Mouse (Mus musculus): ENCODE measurements around the gene Upf1. TPM values are rescaled to one million over a fixed set of nuclear protein-coding genes. Genes with fewer than 3 reads are reported as not detected.
A peak's percentile ranks its signal among the peaks of the same experiment; 100 is the strongest.

Gene Upf1
- total RNA-seq (2018; cell fraction: chromatin; rRNA removed): 100 to 1,000 TPM in 1 of 26 experiments, 10 to 100 TPM in 25; 34.5 to 111 (median 71.9) TPM
- total RNA-seq (2018; cell fraction: cytosol; rRNA removed): 10 to 100 TPM; 22.7 to 52.8 (median 35.2) TPM
- total RNA-seq (2018; cell fraction: nucleus; rRNA removed): 10 to 100 TPM; 38.9 to 80.1 (median 55.5) TPM
- polyA plus RNA-seq (2018): 19.3 to 31.3 TPM (median 30.1 TPM) in 3 replicates

GRCm38 (mm10) chr8:70353194-70353817 lies at the start of gene Upf1:
Gene Upf1 (minus strand): TSS chr8:70353278.
- H3K4me3 ChIP-seq (ENCODE audit: inconsistent target): peak within 1 kb of the TSS; percentile 76
- no peaks in the 10 kb centered on the region for H3K36me3 ChIP-seq (ENCODE audit: inconsistent target)
- peaks cover 43% of the 10 kb centered on the region for H3K79me2 ChIP-seq (ENCODE audit: inconsistent target)
- WGBS (ENCODE audit: missing documents): 2% methylated on average over 68 of the region's 69 CpGs
- H3K27ac ChIP-seq: peak within 1 kb of the TSS; percentile 51

DNA sequence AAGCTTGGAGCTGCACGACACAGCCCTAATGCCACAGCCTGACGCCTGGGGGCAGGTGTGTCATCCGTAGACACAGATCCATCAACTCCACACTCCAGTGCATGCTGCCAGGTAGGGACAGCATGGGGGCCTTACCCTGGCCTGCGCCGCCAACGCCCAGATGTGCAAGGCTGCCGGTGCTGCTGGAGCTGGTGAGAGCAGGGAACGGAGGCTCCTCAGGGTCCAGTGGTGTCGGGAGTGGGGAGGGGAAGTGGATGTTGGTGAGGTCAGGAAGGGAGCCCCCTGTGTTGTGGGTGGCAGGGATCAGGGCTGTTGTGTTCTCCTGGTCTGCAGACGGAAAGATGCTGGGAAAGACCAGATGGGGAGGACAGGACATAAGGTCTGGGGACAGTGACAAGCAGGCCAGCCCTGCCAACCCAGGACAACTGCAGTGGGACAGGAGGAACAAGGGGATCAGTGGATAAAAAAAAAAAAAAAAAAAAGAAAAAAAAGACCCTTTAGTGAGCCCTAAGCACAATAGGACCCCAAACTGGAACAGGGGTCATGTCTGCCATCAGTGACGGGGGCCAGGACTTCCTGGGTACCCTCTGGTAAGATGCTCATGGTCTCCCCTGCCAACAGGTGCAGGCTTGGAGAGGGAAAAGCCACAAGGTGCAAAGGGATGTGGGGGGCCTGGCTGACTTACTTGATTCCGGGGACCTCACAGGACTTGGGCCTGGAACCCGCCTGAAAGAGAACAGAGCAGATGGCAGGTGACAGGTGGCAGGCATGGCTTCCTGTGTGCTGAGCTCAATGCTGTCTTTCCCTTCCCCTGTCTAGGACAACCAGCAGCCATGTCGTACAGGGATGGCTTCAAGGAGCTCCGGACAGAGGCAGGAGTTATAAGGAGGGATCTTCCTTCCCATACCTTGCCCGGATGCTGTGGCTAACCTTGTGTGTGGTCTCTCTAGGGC lies 44.8 kb upstream of the Upf1 start:
- Histone ChIP-seq H3K27ac (no peak overlapping the region), H3K36me3 (ENCODE audit: inconsistent target) (no peaks in the 10 kb centered on the region), H3K4me3 (ENCODE audit: inconsistent target) (no peak overlapping the region), H3K79me2 (ENCODE audit: inconsistent target) (no peaks in the 10 kb centered on the region)
- 95% methylated on average over 14 of the region's 16 CpGs for WGBS (ENCODE audit: missing documents)

DNA sequence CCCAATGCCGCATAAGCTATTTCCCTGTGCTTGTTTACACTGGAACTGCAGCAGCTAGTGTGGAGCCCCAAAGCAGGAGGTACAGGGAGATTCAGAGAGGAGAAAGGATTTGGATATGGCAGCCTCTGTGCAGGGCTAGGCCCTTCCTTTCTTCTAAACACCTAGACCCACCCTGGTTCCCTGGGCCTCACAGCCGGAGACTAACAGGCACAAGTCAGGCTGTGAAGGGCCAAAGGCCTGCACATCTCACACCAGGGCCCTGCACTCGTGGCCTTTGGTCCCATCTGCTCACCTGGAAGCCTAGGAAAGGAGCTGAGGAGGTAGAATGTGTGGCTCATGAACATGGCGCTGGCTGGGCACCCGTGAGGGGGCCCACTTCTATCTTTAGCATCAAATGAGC lies 43.1 kb upstream of the Upf1 start:
- H3K4me3 ChIP-seq (ENCODE audit: inconsistent target): no peak overlapping the region
- H3K79me2 ChIP-seq (ENCODE audit: inconsistent target): no peaks in the 10 kb centered on the region
- H3K36me3 ChIP-seq (ENCODE audit: inconsistent target): no peaks in the 10 kb centered on the region
- H3K27ac ChIP-seq: no peak overlapping the region
- 88% methylated on average over 5 of the region's 5 CpGs for WGBS (ENCODE audit: missing documents)

GRCm38 (mm10) chr8:70395649-70396048 lies 42.6 kb upstream of the Upf1 start:
- no peak overlapping the region for H3K27ac ChIP-seq
- no peaks in the 10 kb centered on the region for H3K79me2 ChIP-seq (ENCODE audit: inconsistent target)
- WGBS (ENCODE audit: missing documents): 80% methylated on average over 5 of the region's 5 CpGs
- no peaks in the 10 kb centered on the region for H3K36me3 ChIP-seq (ENCODE audit: inconsistent target)
- no peak overlapping the region for H3K4me3 ChIP-seq (ENCODE audit: inconsistent target)

- no peaks in the 10 kb centered on the region for H3K36me3 ChIP-seq (ENCODE audit: inconsistent target)
- 96% methylated on average over 8 of the region's 8 CpGs for WGBS (ENCODE audit: missing documents)
- H3K27ac ChIP-seq: no peak overlapping the region
- no peak overlapping the region for H3K4me3 ChIP-seq (ENCODE audit: inconsistent target)
- no peaks in the 10 kb centered on the region for H3K79me2 ChIP-seq (ENCODE audit: inconsistent target)
Observed at GRCm38 (mm10) chr8:70394269-70394998, 41.4 kb upstream of the Upf1 start.

GRCm38 (mm10) chr8:70393087-70393486 lies 40.0 kb upstream of the Upf1 start:
- Histone ChIP-seq H3K79me2 (ENCODE audit: inconsistent target) (no peaks in the 10 kb centered on the region), H3K27ac (no peak overlapping the region), H3K36me3 (ENCODE audit: inconsistent target) (no peaks in the 10 kb centered on the region), H3K4me3 (ENCODE audit: inconsistent target) (no peak overlapping the region)
- WGBS (ENCODE audit: missing documents): 67% methylated on average over 1 of the region's 5 CpGs

DNA sequence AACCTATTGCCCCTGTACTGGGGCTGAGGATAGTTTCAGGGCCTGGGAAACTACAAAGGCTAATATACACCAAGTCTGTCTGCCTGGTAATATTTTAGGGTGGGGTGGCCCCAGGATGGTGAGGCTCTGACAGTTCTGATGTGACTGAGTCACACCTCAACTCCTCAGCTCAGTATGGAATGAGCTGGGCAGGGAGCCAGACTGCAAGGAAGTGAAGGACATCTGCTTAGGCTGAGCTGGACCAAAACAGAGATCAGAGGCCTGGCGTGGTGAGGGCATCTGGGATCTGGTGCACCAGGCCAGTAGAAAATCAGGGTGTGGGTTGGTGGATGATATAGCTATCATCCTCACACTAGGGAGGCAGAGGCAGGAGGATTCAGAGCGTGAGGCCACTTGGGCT lies 36.6 kb upstream of the Upf1 start:
- Histone ChIP-seq H3K36me3 (ENCODE audit: inconsistent target) (no peaks in the 10 kb centered on the region), H3K4me3 (ENCODE audit: inconsistent target) (no peak overlapping the region), H3K79me2 (ENCODE audit: inconsistent target) (no peaks in the 10 kb centered on the region), H3K27ac (no peak overlapping the region)
- 95% methylated on average over 2 of the region's 2 CpGs for WGBS (ENCODE audit: missing documents)

GRCm38 (mm10) chr8:70383287-70383686 lies 30.2 kb upstream of the Upf1 start:
- 49% methylated on average over 3 of the region's 3 CpGs for WGBS (ENCODE audit: missing documents)
- H3K4me3 ChIP-seq (ENCODE audit: inconsistent target): no peak overlapping the region
- H3K79me2 ChIP-seq (ENCODE audit: inconsistent target): no peaks in the 10 kb centered on the region
- H3K36me3 ChIP-seq (ENCODE audit: inconsistent target): no peaks in the 10 kb centered on the region
- no peak overlapping the region for H3K27ac ChIP-seq

- WGBS (ENCODE audit: missing documents): 89% methylated on average over 10 of the region's 12 CpGs
- H3K27ac ChIP-seq: no peak overlapping the region
- no peaks in the 10 kb centered on the region for H3K79me2 ChIP-seq (ENCODE audit: inconsistent target)
- H3K36me3 ChIP-seq (ENCODE audit: inconsistent target): no peaks in the 10 kb centered on the region
- no peak overlapping the region for H3K4me3 ChIP-seq (ENCODE audit: inconsistent target)
Observed at GRCm38 (mm10) chr8:70380069-70380468, 27.0 kb upstream of the Upf1 start.

DNA sequence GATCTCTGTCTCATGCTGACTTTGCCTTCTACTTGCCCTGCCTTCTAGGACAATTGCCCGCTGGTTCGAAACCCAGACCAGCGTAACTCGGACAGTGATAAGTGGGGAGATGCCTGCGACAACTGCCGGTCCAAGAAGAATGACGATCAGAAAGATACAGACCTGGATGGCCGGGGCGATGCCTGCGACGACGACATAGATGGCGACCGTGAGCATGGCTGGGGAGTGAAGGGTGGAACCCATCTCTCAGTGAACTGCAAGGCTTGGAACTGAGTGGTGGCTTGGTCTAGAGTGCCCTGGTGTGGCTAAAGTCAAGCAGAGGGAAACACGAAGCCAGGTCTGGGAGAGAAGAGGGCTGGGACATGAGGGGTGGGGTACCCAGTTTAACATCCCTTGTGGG lies 24.0 kb upstream of the Upf1 start:
- H3K79me2 ChIP-seq (ENCODE audit: inconsistent target): no peaks in the 10 kb centered on the region
- no peaks in the 10 kb centered on the region for H3K36me3 ChIP-seq (ENCODE audit: inconsistent target)
- no peak overlapping the region for H3K27ac ChIP-seq
- 19% methylated on average over 15 of the region's 15 CpGs for WGBS (ENCODE audit: missing documents)
- H3K4me3 ChIP-seq (ENCODE audit: inconsistent target): no peak overlapping the region

GRCm38 (mm10) chr8:70376275-70376741 lies 23.2 kb upstream of the Upf1 start:
- no peaks in the 10 kb centered on the region for H3K79me2 ChIP-seq (ENCODE audit: inconsistent target)
- 15% methylated on average over 34 of the region's 37 CpGs for WGBS (ENCODE audit: missing documents)
- no peak overlapping the region for H3K4me3 ChIP-seq (ENCODE audit: inconsistent target)
- no peak overlapping the region for H3K27ac ChIP-seq
- H3K36me3 ChIP-seq (ENCODE audit: inconsistent target): no peaks in the 10 kb centered on the region

GRCm38 (mm10) chr8:70375212-70375859 lies 22.3 kb upstream of the Upf1 start:
- Histone ChIP-seq H3K79me2 (ENCODE audit: inconsistent target) (no peaks in the 10 kb centered on the region), H3K4me3 (ENCODE audit: inconsistent target) (no peak overlapping the region), H3K36me3 (ENCODE audit: inconsistent target) (no peaks in the 10 kb centered on the region), H3K27ac (no peak overlapping the region)
- WGBS (ENCODE audit: missing documents): 6% methylated on average over 35 of the region's 35 CpGs

GRCm38 (mm10) chr8:70374318-70374927 lies 21.3 kb upstream of the Upf1 start:
- no peaks in the 10 kb centered on the region for H3K36me3 ChIP-seq (ENCODE audit: inconsistent target)
- WGBS (ENCODE audit: missing documents): 3% methylated on average over 51 of the region's 53 CpGs
- H3K27ac ChIP-seq: no peak overlapping the region
- no peak overlapping the region for H3K4me3 ChIP-seq (ENCODE audit: inconsistent target)
- H3K79me2 ChIP-seq (ENCODE audit: inconsistent target): no peaks in the 10 kb centered on the region

All from macrophage (primary cell).